Mouse (Mus musculus) heart, embryonic 14.5 days (tissue): ENCODE measurements around the gene Ralgps1. TPM values are rescaled to one million over a fixed set of nuclear protein-coding genes. Genes with fewer than 3 reads are reported as not detected.
A peak's percentile ranks its signal among the peaks of the same experiment; 100 is the strongest.

ENCODE experiments used
- ATAC-seq: fragments of 200-750 bp; cut with Nextera tagmentation; 2 replicates; pipeline ENCODE4 v1.8.0; 2017; ENCODE audit warnings: low read depth, moderate TSS enrichment; ENCODE audit not compliant: insufficient number of reproducible peaks, insufficient read depth, low FRiP score
- H3K27ac ChIP-seq, 2 experiments: fragments of 200-500 bp in 1 of 2; fragments of 300-500 bp in 1 of 2; sonication (generic) in 1 of 2; replicated peaks in 1 of 2; 2 replicates each; pipeline ENCODE4 v1.5.1; 2012 to 2014; ENCODE audit warnings: low read depth in 2 of 2, low read length in 2 of 2, control low read depth in 1 of 2, mild to moderate bottlenecking in 1 of 2, mixed read lengths in 1 of 2; ENCODE audit not compliant: control insufficient read depth in 1 of 2, insufficient read depth in 1 of 2
- H3K27me3 ChIP-seq: fragments of 300-500 bp; sonication (generic); 2 replicates; pipeline ENCODE4 v1.6.1; 2014; ENCODE audit warnings: mild to moderate bottlenecking, low read length, control low read depth; ENCODE audit not compliant: control insufficient read depth, insufficient read depth
- H3K36me3 ChIP-seq: fragments of 300-500 bp; sonication (generic); 2 replicates; pipeline ENCODE4 v1.6.1; 2014; ENCODE audit warnings: mild to moderate bottlenecking, control low read depth, low read length, mixed read lengths; ENCODE audit not compliant: control insufficient read depth, insufficient read depth
- H3K4me1 ChIP-seq, 2 experiments: fragments of 200-500 bp in 1 of 2; fragments of 300-500 bp in 1 of 2; sonication (generic) in 1 of 2; 2 replicates each; pipeline ENCODE4 v1.6.1; 2012 to 2014; ENCODE audit warnings: low read length in 2 of 2, control low read depth in 1 of 2, mixed read lengths in 1 of 2; ENCODE audit not compliant: control insufficient read depth in 2 of 2, insufficient read depth in 2 of 2
- H3K4me2 ChIP-seq: fragments of 300-500 bp; sonication (generic); 2 replicates; pipeline ENCODE4 v1.6.1; 2014; ENCODE audit warnings: mild to moderate bottlenecking, low read length
- H3K4me3 ChIP-seq, 2 experiments: fragments of 200-500 bp in 1 of 2; fragments of 300-500 bp in 1 of 2; sonication (generic) in 1 of 2; 2 replicates each; pipeline ENCODE4 v1.5.1; 2012 to 2014; ENCODE audit warnings: low read length in 2 of 2, mild to moderate bottlenecking in 2 of 2, control low read depth in 1 of 2, low read depth in 1 of 2, moderate library complexity in 1 of 2; ENCODE audit not compliant: control insufficient read depth in 1 of 2, insufficient read depth in 1 of 2
- H3K9ac ChIP-seq: fragments of 300-500 bp; sonication (generic); 2 replicates; pipeline ENCODE4 v1.6.1; 2014; ENCODE audit warnings: mild to moderate bottlenecking, low read length
- H3K9me3 ChIP-seq: fragments of 300-500 bp; sonication (generic); 2 replicates; pipeline ENCODE4 v1.6.1; 2016; ENCODE audit warnings: low read length, control low read depth; ENCODE audit not compliant: control insufficient read depth
- WGBS: fragments of 180-500 bp; shearing (Covaris S2); extraction: QIAGEN DNeasy Blood & Tissue Kit; methylation state at CpG from one replicate; pipeline ENCODE4 v1.1.7; 2014; 5-methylcytosine and 5-hydroxymethylcytosine counted together
- polyA plus RNA-seq: library from polyadenylated mRNA; unstranded; fragments of >200 nt; fragmentation: Nextera tagmentation; extraction: Ambion mirVana; gene quantifications from 2 replicates; pipeline ENCODE4 v1.2.1, GENCODE M21; 2014

Ralgps1 gene
- polyA plus RNA-seq, 1 experiment from 2014 or later = 6.7 TPM

- no peaks in the 10 kb centered on the region for H3K9me3 ChIP-seq
- WGBS = 33% methylated on average over 16 of the region's 18 CpGs
- H3K4me3 ChIP-seq = peak overlapping the region; percentile 18 to 66; a peak in 3 of 4 replicates
- H3K36me3 ChIP-seq = no peaks in the 10 kb centered on the region
- ATAC-seq = no peak
- H3K4me2 ChIP-seq = peak overlapping the region; percentile 76
- no peak overlapping the region for H3K9ac ChIP-seq
- H3K27me3 ChIP-seq = no peaks in the 10 kb centered on the region
- H3K4me1 ChIP-seq = 0 out of 4 replicates have a peak, but pooled peaks cover 0 to 3% of the 10 kb centered on the region in 2 experiments
- no peak overlapping the region for H3K27ac ChIP-seq
Measured at GRCm38 (mm10) chr2:33371648-33372408, 542 bp upstream of the Ralgps1 start.

- H3K36me3 ChIP-seq = no peaks in the 10 kb centered on the region
- 0 out of 2 replicates have a peak, but pooled peaks have one; percentile 2 for ATAC-seq
Measured at GRCm38 (mm10) chr2:33370276-33370776, 960 bp downstream of the Ralgps1 start.

DNA sequence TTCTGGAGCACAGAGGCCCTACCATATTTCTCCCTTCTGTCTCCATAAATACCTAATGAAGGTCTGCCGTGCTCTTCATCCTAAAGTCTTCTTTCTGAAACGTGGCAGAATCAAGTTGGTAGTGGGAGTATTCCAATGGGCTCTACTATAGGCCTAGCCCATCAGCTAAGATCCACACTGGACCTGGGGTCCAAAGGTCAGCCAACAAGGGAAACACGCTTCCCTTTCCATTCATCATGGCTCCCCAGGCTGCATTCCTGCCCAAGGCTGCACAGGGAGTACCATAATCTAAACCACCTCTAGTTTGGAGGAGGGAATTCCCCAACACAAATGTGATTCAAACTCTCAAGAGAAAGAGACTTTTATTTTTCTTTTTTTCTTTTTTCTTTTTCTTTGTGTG lies 1.8 kb downstream of the Ralgps1 start:
- Histone ChIP-seq H3K4me3 (no peak overlapping the region), H3K27me3 (no peaks in the 10 kb centered on the region), H3K9me3 (no peaks in the 10 kb centered on the region), H3K27ac (no peak overlapping the region), H3K4me1 (peaks cover 2 to 10% of the 10 kb centered on the region in 2 experiments; a peak in 1 of 4 replicates), H3K4me2 (no peak overlapping the region), H3K36me3 (no peaks in the 10 kb centered on the region), H3K9ac (no peak overlapping the region)
- no peak for ATAC-seq
- 71% methylated on average over 3 of the region's 3 CpGs for WGBS

More at GRCm38 (mm10) chr2:33370276-33370776, 960 bp downstream of the Ralgps1 start:
- peaks cover under 1 to 9% of the 10 kb centered on the region in 2 experiments; a peak in 1 of 4 replicates for H3K4me1 ChIP-seq
- peak overlapping the region; percentile 78; the same call in 1 of the 2 replicates for H3K9ac ChIP-seq
- H3K4me2 ChIP-seq = peak overlapping the region; percentile 76
- H3K27ac ChIP-seq = no peak overlapping the region
- WGBS = 24% methylated on average over 10 of the region's 15 CpGs
- H3K4me3 ChIP-seq = peak overlapping the region; percentile 52 to 66
- no peaks in the 10 kb centered on the region for H3K27me3 ChIP-seq
- no peaks in the 10 kb centered on the region for H3K9me3 ChIP-seq

DNA sequence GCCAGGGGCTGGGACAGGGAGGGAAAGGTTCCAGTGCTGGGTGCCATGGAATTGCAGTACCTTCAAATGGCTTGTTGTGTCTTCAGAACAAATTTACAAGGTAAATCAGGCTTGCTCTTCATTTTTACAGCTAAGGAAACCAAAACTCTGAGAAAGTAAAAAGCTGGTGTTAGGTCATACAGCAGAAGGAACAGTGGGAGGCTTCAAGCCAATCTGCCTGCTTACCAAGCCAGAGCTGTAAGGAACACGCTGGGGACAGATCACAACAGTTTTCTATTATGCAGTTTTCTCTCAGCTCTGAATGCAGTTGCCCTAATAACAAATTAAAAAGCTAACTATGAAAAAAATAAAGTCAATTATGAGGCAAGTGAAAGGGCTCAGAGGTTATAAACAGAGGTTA lies 2.8 kb downstream of the Ralgps1 start:
- no peak overlapping the region for H3K4me3 ChIP-seq
- H3K4me2 ChIP-seq = no peak overlapping the region
- H3K9ac ChIP-seq = no peak overlapping the region
- H3K27ac ChIP-seq = no peak overlapping the region
- 78% methylated on average over 1 of the region's 1 CpGs for WGBS
- H3K9me3 ChIP-seq = no peaks in the 10 kb centered on the region
- H3K4me1 ChIP-seq = peaks cover 2 to 10% of the 10 kb centered on the region in 2 experiments; a peak in 1 of 4 replicates
- no peaks in the 10 kb centered on the region for H3K36me3 ChIP-seq
- no peak for ATAC-seq
- H3K27me3 ChIP-seq = no peaks in the 10 kb centered on the region

- ATAC-seq = no peak
- H3K9ac ChIP-seq = no peak overlapping the region
- no peak overlapping the region for H3K4me2 ChIP-seq
- H3K36me3 ChIP-seq = no peaks in the 10 kb centered on the region
- peaks cover 6 to 19% of the 10 kb centered on the region in 2 experiments for H3K4me1 ChIP-seq
- H3K9me3 ChIP-seq = no peaks in the 10 kb centered on the region
- no peaks in the 10 kb centered on the region for H3K27me3 ChIP-seq
- peak overlapping the region; percentile 40 to 60; a peak in 2 of 4 replicates for H3K27ac ChIP-seq
- H3K4me3 ChIP-seq = no peak overlapping the region
- 40% methylated on average over 9 of the region's 9 CpGs for WGBS
Measured at GRCm38 (mm10) chr2:33365703-33366471, 5.4 kb downstream of the Ralgps1 start.

- no peak overlapping the region for H3K27ac ChIP-seq
- ATAC-seq = no peak
- no peak overlapping the region for H3K4me2 ChIP-seq
- H3K36me3 ChIP-seq = no peaks in the 10 kb centered on the region
- H3K9me3 ChIP-seq = no peaks in the 10 kb centered on the region
- no peaks in the 10 kb centered on the region for H3K27me3 ChIP-seq
- peaks cover 11 to 22% of the 10 kb centered on the region in 2 experiments for H3K4me1 ChIP-seq
- H3K4me3 ChIP-seq = no peak overlapping the region
- WGBS = 88% methylated on average over 4 of the region's 4 CpGs
- no peak overlapping the region for H3K9ac ChIP-seq
Measured at GRCm38 (mm10) chr2:33364656-33365055, 6.6 kb downstream of the Ralgps1 start.

GRCm38 (mm10) chr2:33363890-33364289 lies 7.4 kb downstream of the Ralgps1 start:
- Histone ChIP-seq H3K9me3 (no peaks in the 10 kb centered on the region), H3K4me2 (no peak overlapping the region), H3K4me1 (peaks cover 11 to 22% of the 10 kb centered on the region in 2 experiments), H3K27ac (no peak overlapping the region), H3K9ac (no peak overlapping the region), H3K4me3 (no peak overlapping the region), H3K27me3 (no peaks in the 10 kb centered on the region), H3K36me3 (no peaks in the 10 kb centered on the region)
- ATAC-seq = no peak
- WGBS = 85% methylated on average over 4 of the region's 4 CpGs
